Mouse (Mus musculus): ENCODE data around the gene Nup210. TPM values are rescaled to one million over a fixed set of nuclear protein-coding genes. Genes with fewer than 3 reads are reported as not detected.
A peak's percentile ranks its signal among the peaks of the same experiment; 100 is the strongest.

Nup210 gene
- polyA plus RNA-seq, 1 experiment from 2014 or later = 7.1 TPM

- H3K4me3 ChIP-seq (ENCODE audit: control insufficient read depth in 1 of 2, insufficient read depth in 1 of 2, low read depth in 1 of 2, low read length in 2 of 2) = peak within 1 kb of the TSS; percentile 77 to 79
- peak within 1 kb of the TSS; percentile 97 for H3K4me2 ChIP-seq (ENCODE audit: low read length)
- peaks cover 11% of the 10 kb centered on the region for H3K9me3 ChIP-seq (ENCODE audit: control insufficient read depth, low read length)
- H3K27me3 ChIP-seq (ENCODE audit: control insufficient read depth, insufficient read depth, low read length) = no peaks in the 10 kb centered on the region
- 2% methylated on average over 23 of the region's 39 CpGs for WGBS
- peak; percentile 92 for ATAC-seq (ENCODE audit: insufficient number of reproducible peaks, insufficient read depth, low FRiP score, low read depth)
- H3K4me1 ChIP-seq (ENCODE audit: control insufficient read depth in 2 of 2, insufficient read depth in 2 of 2, low read length in 2 of 2) = peaks cover 15 to 37% of the 10 kb centered on the region in 2 experiments
- peak within 1 kb of the TSS; percentile 89 for H3K9ac ChIP-seq (ENCODE audit: low read length)
- H3K36me3 ChIP-seq (ENCODE audit: control insufficient read depth, insufficient read depth, low read length) = no peaks in the 10 kb centered on the region
- H3K27ac ChIP-seq (replicated peaks in 1 of 2; ENCODE audit: control insufficient read depth in 1 of 2, insufficient read depth in 1 of 2, low read depth in 2 of 2, low read length in 2 of 2) = peak within 1 kb of the TSS; percentile 26 to 77; a peak in 3 of 4 replicates
Measured at GRCm38 (mm10) chr6:90988648-90989317, 127.8 kb downstream of the Nup210 start, which contains the start of gene Iqsec1. Iqsec1 (minus strand) TSS chr6:90988685.

- Histone ChIP-seq H3K9me3 (ENCODE audit: control insufficient read depth, low read length) (peaks cover 7% of the 10 kb centered on the region), H3K4me1 (ENCODE audit: control insufficient read depth in 2 of 2, insufficient read depth in 2 of 2, low read length in 2 of 2) (peaks cover 16 to 41% of the 10 kb centered on the region in 2 experiments), H3K4me2 (ENCODE audit: low read length) (peak overlapping the region; percentile 97), H3K27ac (replicated peaks in 1 of 2; ENCODE audit: control insufficient read depth in 1 of 2, insufficient read depth in 1 of 2, low read depth in 2 of 2, low read length in 2 of 2) (peak overlapping the region; percentile 26 to 77; a peak in 3 of 4 replicates), H3K4me3 (ENCODE audit: control insufficient read depth in 1 of 2, insufficient read depth in 1 of 2, low read depth in 1 of 2, low read length in 2 of 2) (peak overlapping the region; percentile 77 to 79), H3K27me3 (ENCODE audit: control insufficient read depth, insufficient read depth, low read length) (no peaks in the 10 kb centered on the region), H3K9ac (ENCODE audit: low read length) (peak overlapping the region; percentile 89), H3K36me3 (ENCODE audit: control insufficient read depth, insufficient read depth, low read length) (no peaks in the 10 kb centered on the region)
- WGBS = under 1% methylated on average over 55 of the region's 59 CpGs
- ATAC-seq (ENCODE audit: insufficient number of reproducible peaks, insufficient read depth, low FRiP score, low read depth) = no peak
Measured at GRCm38 (mm10) chr6:90988299-90988625, 128.4 kb downstream of the Nup210 start.

GRCm38 (mm10) chr6:90987561-90988298 lies 128.9 kb downstream of the Nup210 start:
- H3K9me3 ChIP-seq (ENCODE audit: control insufficient read depth, low read length) = peaks cover 6% of the 10 kb centered on the region
- peak overlapping the region; percentile 97 for H3K4me2 ChIP-seq (ENCODE audit: low read length)
- under 1% methylated on average over 72 of the region's 76 CpGs for WGBS
- peak overlapping the region; percentile 89 for H3K9ac ChIP-seq (ENCODE audit: low read length)
- H3K27ac ChIP-seq (replicated peaks in 1 of 2; ENCODE audit: control insufficient read depth in 1 of 2, insufficient read depth in 1 of 2, low read depth in 2 of 2, low read length in 2 of 2) = peak overlapping the region; percentile 26 to 77; a peak in 3 of 4 replicates
- peak overlapping the region; percentile 77 to 79 for H3K4me3 ChIP-seq (ENCODE audit: control insufficient read depth in 1 of 2, insufficient read depth in 1 of 2, low read depth in 1 of 2, low read length in 2 of 2)
- no peaks in the 10 kb centered on the region for H3K36me3 ChIP-seq (ENCODE audit: control insufficient read depth, insufficient read depth, low read length)
- ATAC-seq (ENCODE audit: insufficient number of reproducible peaks, insufficient read depth, low FRiP score, low read depth) = no peak
- peaks cover 18 to 46% of the 10 kb centered on the region in 2 experiments for H3K4me1 ChIP-seq (ENCODE audit: control insufficient read depth in 2 of 2, insufficient read depth in 2 of 2, low read length in 2 of 2)
- H3K27me3 ChIP-seq (ENCODE audit: control insufficient read depth, insufficient read depth, low read length) = no peaks in the 10 kb centered on the region

- Histone ChIP-seq H3K4me1 (ENCODE audit: control insufficient read depth in 2 of 2, insufficient read depth in 2 of 2, low read length in 2 of 2) (peaks cover 18 to 59% of the 10 kb centered on the region in 2 experiments), H3K4me2 (ENCODE audit: low read length) (0 out of 2 replicates have a peak overlapping the region, but pooled peaks have one; percentile 1), H3K27ac (replicated peaks in 1 of 2; ENCODE audit: control insufficient read depth in 1 of 2, insufficient read depth in 1 of 2, low read depth in 2 of 2, low read length in 2 of 2) (peak overlapping the region in 1 of 2 experiments; percentile 65), H3K9me3 (ENCODE audit: control insufficient read depth, low read length) (no peaks in the 10 kb centered on the region), H3K9ac (ENCODE audit: low read length) (no peak overlapping the region), H3K4me3 (ENCODE audit: control insufficient read depth in 1 of 2, insufficient read depth in 1 of 2, low read depth in 1 of 2, low read length in 2 of 2) (no peak overlapping the region), H3K27me3 (ENCODE audit: control insufficient read depth, insufficient read depth, low read length) (no peaks in the 10 kb centered on the region), H3K36me3 (ENCODE audit: control insufficient read depth, insufficient read depth, low read length) (no peaks in the 10 kb centered on the region)
- WGBS = 17% methylated on average over 3 of the region's 3 CpGs
- ATAC-seq (ENCODE audit: insufficient number of reproducible peaks, insufficient read depth, low FRiP score, low read depth) = no peak
Measured at GRCm38 (mm10) chr6:90984101-90984500, 132.5 kb downstream of the Nup210 start.

GRCm38 (mm10) chr6:90974279-90974678 lies 142.3 kb downstream of the Nup210 start:
- Histone ChIP-seq H3K36me3 (ENCODE audit: control insufficient read depth, insufficient read depth, low read length) (no peaks in the 10 kb centered on the region), H3K27ac (replicated peaks in 1 of 2; ENCODE audit: control insufficient read depth in 1 of 2, insufficient read depth in 1 of 2, low read depth in 2 of 2, low read length in 2 of 2) (0 out of 4 replicates have a peak overlapping the region, but pooled peaks have one; percentile 4), H3K4me1 (ENCODE audit: control insufficient read depth in 2 of 2, insufficient read depth in 2 of 2, low read length in 2 of 2) (peaks cover 17 to 33% of the 10 kb centered on the region in 2 experiments), H3K4me3 (ENCODE audit: control insufficient read depth in 1 of 2, insufficient read depth in 1 of 2, low read depth in 1 of 2, low read length in 2 of 2) (no peak overlapping the region), H3K9ac (ENCODE audit: low read length) (no peak overlapping the region), H3K4me2 (ENCODE audit: low read length) (no peak overlapping the region), H3K9me3 (ENCODE audit: control insufficient read depth, low read length) (no peaks in the 10 kb centered on the region), H3K27me3 (ENCODE audit: control insufficient read depth, insufficient read depth, low read length) (no peaks in the 10 kb centered on the region)
- 60% methylated on average over 2 of the region's 2 CpGs for WGBS
- ATAC-seq (ENCODE audit: insufficient number of reproducible peaks, insufficient read depth, low FRiP score, low read depth) = no peak

GRCm38 (mm10) chr6:90969341-90969871 lies 147.2 kb downstream of the Nup210 start:
- WGBS = 21% methylated on average over 2 of the region's 2 CpGs
- Histone ChIP-seq H3K4me2 (ENCODE audit: low read length) (peak overlapping the region; percentile 17; the same call in 1 of the 2 replicates), H3K9ac (ENCODE audit: low read length) (peak overlapping the region; percentile 42), H3K27ac (replicated peaks in 1 of 2; ENCODE audit: control insufficient read depth in 1 of 2, insufficient read depth in 1 of 2, low read depth in 2 of 2, low read length in 2 of 2) (peak overlapping the region; percentile 61 to 79), H3K4me1 (ENCODE audit: control insufficient read depth in 2 of 2, insufficient read depth in 2 of 2, low read length in 2 of 2) (peaks cover 17 to 37% of the 10 kb centered on the region in 2 experiments), H3K27me3 (ENCODE audit: control insufficient read depth, insufficient read depth, low read length) (no peaks in the 10 kb centered on the region), H3K36me3 (ENCODE audit: control insufficient read depth, insufficient read depth, low read length) (no peaks in the 10 kb centered on the region), H3K9me3 (ENCODE audit: control insufficient read depth, low read length) (no peaks in the 10 kb centered on the region), H3K4me3 (ENCODE audit: control insufficient read depth in 1 of 2, insufficient read depth in 1 of 2, low read depth in 1 of 2, low read length in 2 of 2) (no peak overlapping the region)
- no peak for ATAC-seq (ENCODE audit: insufficient number of reproducible peaks, insufficient read depth, low FRiP score, low read depth)

Measured in heart, embryonic 14.5 days (tissue).